8 mouse cellular contexts compared by ENCODE assay signal in the genomic region with DNA sequence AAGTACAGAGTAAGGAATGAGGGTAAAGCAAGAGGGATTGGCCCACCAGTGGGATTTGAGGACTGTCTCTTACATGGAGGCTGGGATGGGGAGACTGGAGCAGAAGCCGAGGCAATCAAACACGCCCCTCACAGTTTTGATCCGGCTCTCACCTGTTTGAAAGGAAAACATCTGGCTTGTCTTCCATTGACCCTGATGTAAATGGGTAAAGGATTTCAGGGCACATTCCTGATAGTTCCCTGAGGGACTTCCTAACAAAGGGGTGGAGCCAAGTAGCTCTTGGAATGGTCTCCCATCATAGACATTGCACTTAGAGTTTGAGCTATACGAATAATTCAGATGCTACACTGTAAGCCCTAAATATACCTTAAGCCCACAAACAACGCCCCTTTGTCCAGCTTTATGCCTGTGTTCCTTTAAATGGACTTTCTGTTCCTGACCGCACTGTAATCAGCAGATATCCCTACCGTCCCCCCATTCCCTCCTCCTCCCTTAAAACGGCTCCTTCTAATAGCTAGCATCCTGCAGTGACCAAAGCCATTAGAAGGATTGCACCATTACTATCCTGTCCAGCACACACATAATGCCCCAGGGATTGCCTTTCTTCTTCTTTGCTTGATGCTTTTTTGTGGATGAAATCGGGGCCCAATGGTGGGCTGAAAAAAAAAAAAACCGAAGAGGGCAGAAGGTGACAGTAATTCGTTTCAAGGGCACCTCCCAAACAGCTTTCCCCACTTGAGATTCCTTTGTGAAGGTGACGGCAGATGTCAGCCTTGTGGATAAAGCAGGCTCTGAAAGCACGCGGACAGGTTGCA. TPM values are rescaled to one million over a fixed set of nuclear protein-coding genes. Genes with fewer than 3 reads are reported as not detected.
A peak's percentile ranks its signal among the peaks of the same experiment; 100 is the strongest.
DNase-seq lines count a peak whose midpoint lies in the region; ATAC-seq and TF ChIP-seq lines count a peak whose summit lies in the region.

No protein-coding gene starts in this region.

- no peaks in the 10 kb centered on the region for H3K36me3 ChIP-seq in heart, adult 2 months (ENCODE audit: control insufficient read depth, insufficient read depth, low read length)
- no peaks in the 10 kb centered on the region for H3K36me3 ChIP-seq in thymus, adult 2 months (ENCODE audit: control insufficient read depth, insufficient read depth, low read length)
- no peaks in the 10 kb centered on the region for H3K36me3 ChIP-seq in limb, embryonic 11.5 days (ENCODE audit: control insufficient read depth, insufficient read depth, low read length)
- no peaks in the 10 kb centered on the region for H3K36me3 ChIP-seq in stomach, postnatal 0 days (ENCODE audit: control insufficient read depth, insufficient read depth, low read length)

- no peak for TF ChIP-seq EP300 in heart, adult 2 months (IDR thresholded peaks at IDR 0.05; ENCODE audit: insufficient read depth, low read depth, low read length)
- no peak for TF ChIP-seq EP300 in stomach, postnatal 0 days (optimal IDR thresholded peaks at IDR 0.05)

- H3K9ac ChIP-seq in heart, adult 2 months (ENCODE audit: low read depth, low read length), result no peak overlapping the region
- 0 out of 2 replicates have a peak overlapping the region, but pooled peaks have one; percentile 9 for H3K9ac ChIP-seq in limb, embryonic 11.5 days (ENCODE audit: low read length)
- 0 out of 2 replicates have a peak overlapping the region, but pooled peaks have one; percentile 38 for H3K9ac ChIP-seq in stomach, postnatal 0 days (ENCODE audit: low read length)

- H3K9me3 ChIP-seq in limb, embryonic 11.5 days (ENCODE audit: control insufficient read depth, low read length), result no peaks in the 10 kb centered on the region
- no peaks in the 10 kb centered on the region for H3K9me3 ChIP-seq in stomach, postnatal 0 days (ENCODE audit: control insufficient read depth, low read length)

- intact Hi-C loops in heart, adult 2 months (cut with DNase I), result loop anchor here (5.0 kb wide), 4 partner anchors 37 to 568 kb away; a partner anchor contains a TSS

- 43% methylated on average over 14 of the region's 14 CpGs for WGBS in heart, adult 2 months
- 72% methylated on average over 14 of the region's 14 CpGs for whole genome bisulfite sequencing in thymus, adult 2 months
- whole genome bisulfite sequencing in limb, embryonic 11.5 days, result 42% methylated on average over 14 of the region's 14 CpGs
- WGBS in stomach, postnatal 0 days, result 40% methylated on average over 14 of the region's 14 CpGs

- peaks cover 8% of the 10 kb centered on the region for H3K4me1 ChIP-seq in heart, adult 2 months (ENCODE audit: control insufficient read depth, insufficient read depth, low read length)
- peaks cover 54% of the 10 kb centered on the region for H3K4me1 ChIP-seq in thymus, adult 2 months (replicated peaks; ENCODE audit: control insufficient read depth, insufficient read depth, low read length)
- H3K4me1 ChIP-seq in limb, embryonic 11.5 days (ENCODE audit: control insufficient read depth, insufficient read depth, low read length), result no peaks in the 10 kb centered on the region; the same call in 1 of the 2 replicates
- 0 out of 2 replicates have a peak, but pooled peaks cover 2% of the 10 kb centered on the region for H3K4me1 ChIP-seq in stomach, postnatal 0 days (replicated peaks; ENCODE audit: control insufficient read depth, insufficient read depth)

- no peak overlapping the region for H3K4me2 ChIP-seq in limb, embryonic 11.5 days (ENCODE audit: low read depth, severe bottlenecking)
- 0 out of 2 replicates have a peak overlapping the region, but pooled peaks have one; percentile 8 for H3K4me2 ChIP-seq in stomach, postnatal 0 days (replicated peaks; ENCODE audit: low read depth)

- peak overlapping the region; percentile 7; the same call in 1 of the 2 replicates for H3K4me3 ChIP-seq in heart, adult 2 months
- peak overlapping the region; percentile 25 for H3K4me3 ChIP-seq in thymus, adult 2 months (ENCODE audit: control insufficient read depth, insufficient read depth, low read length)
- H3K4me3 ChIP-seq in limb, embryonic 11.5 days (ENCODE audit: low read depth, low read length), result no peak overlapping the region
- H3K4me3 ChIP-seq in stomach, postnatal 0 days (ENCODE audit: low read depth, low read length), result no peak overlapping the region

- no peaks in the 10 kb centered on the region for H3K27me3 ChIP-seq in heart, adult 2 months (ENCODE audit: control insufficient read depth, insufficient read depth, low read length)
- H3K27me3 ChIP-seq in thymus, adult 2 months (ENCODE audit: control insufficient read depth, insufficient read depth, low read length), result no peaks in the 10 kb centered on the region
- no peaks in the 10 kb centered on the region for H3K27me3 ChIP-seq in limb, embryonic 11.5 days (ENCODE audit: control insufficient read depth, insufficient read depth, low read length)
- no peaks in the 10 kb centered on the region for H3K27me3 ChIP-seq in stomach, postnatal 0 days (ENCODE audit: control insufficient read depth, insufficient read depth, low read length)

- no peaks in the 10 kb centered on the region for H3K79me2 ChIP-seq in heart, adult 2 months (replicated peaks; ENCODE audit: control insufficient read depth, insufficient read depth, low read length)

- ATAC-seq in limb, embryonic 11.5 days (ENCODE audit: insufficient number of reproducible peaks, low FRiP score, low TSS enrichment, low read depth), result no peak
- ATAC-seq in stomach, postnatal 0 days (ENCODE audit: low FRiP score, low TSS enrichment), result no peak
- ATAC-seq in CD4-positive, CD25-positive, alpha-beta regulatory T cell, adult 4 months, result no peak

- DNase-seq in heart, adult 2 months, result no peak
- DNase-seq in heart, adult 11 months, result no peak
- no peak for DNase-seq in thymus, adult 2 months
- no peak for DNase-seq in thymus, postnatal 4 days
- DNase-seq in limb, embryonic 11.5 days (ENCODE audit: low spot score), result no peak
- no peak for DNase-seq in stomach, postnatal 0 days (ENCODE audit: low spot score)
- DNase-seq in gastrocnemius, adult 18-20 months (ENCODE audit: low spot score), result no peak

- peak overlapping the region; percentile 44; the same call in 1 of the 2 replicates for H3K27ac ChIP-seq in heart, adult 2 months
- H3K27ac ChIP-seq in thymus, adult 2 months (ENCODE audit: control insufficient read depth, insufficient read depth, low read length), result peak overlapping the region; percentile 91
- H3K27ac ChIP-seq in limb, embryonic 11.5 days (replicated peaks; ENCODE audit: low read depth, low read length), result no peak overlapping the region
- peak overlapping the region; percentile 63; the same call in 1 of the 2 replicates for H3K27ac ChIP-seq in stomach, postnatal 0 days (replicated peaks)

- TF ChIP-seq POLR2A in heart, adult 2 months (IDR thresholded peaks at IDR 0.05; ENCODE audit: insufficient read depth, low read depth, low read length), result no peak
- TF ChIP-seq POLR2A in thymus, adult 2 months (IDR thresholded peaks at IDR 0.05; ENCODE audit: control insufficient read depth, extremely low read depth, insufficient read depth, low read length, poor library complexity), result no peak

- no peak for TF ChIP-seq CTCF in heart, adult 2 months (IDR thresholded peaks at IDR 0.05)
- no peak for TF ChIP-seq CTCF in thymus, adult 2 months (IDR thresholded peaks at IDR 0.05; ENCODE audit: borderline replicate concordance, control insufficient read depth, extremely low read depth, insufficient read depth, low read length, poor library complexity)
- no peak for TF ChIP-seq CTCF in stomach, postnatal 0 days (IDR thresholded peaks at IDR 0.05; ENCODE audit: low read depth)

RNA-seq across cellular contexts. Expression of a gene that starts 36.3 kb away (rescaled TPM):
- 10 to 100 TPM; 12.3 to 12.5 TPM for total RNA-seq in heart, adult 2 months (2021)
- polyA plus RNA-seq in heart, adult 2 months (2012; rRNA removed), result 6.7 and 10.9 TPM in 2 replicates
- 2.8 and 2.9 TPM in 2 replicates for polyA plus RNA-seq in thymus, adult 2 months (2012; rRNA removed)
- polyA plus RNA-seq in limb, embryonic 11.5 days (2014; fragmentation: Nextera tagmentation; extraction: Ambion mirVana), result 0.32 and 0.50 TPM in 2 replicates
- polyA plus RNA-seq in stomach, postnatal 0 days (2015; fragmentation: Nextera tagmentation; extraction: Ambion mirVana), result 3.4 and 4.1 TPM in 2 replicates
- total RNA-seq in gastrocnemius, adult 18-20 months (2021), result 10 to 100 TPM in 1 of 2 experiments, 1 to 10 TPM in 1; 9.5 to 15.6 TPM
- 1 to 10 TPM; 2.4 to 2.7 TPM for polyA plus RNA-seq in CD4-positive, CD25-positive, alpha-beta regulatory T cell, adult 4 months (2017; shearing (Covaris generic))

Comparison
In these comparisons a context has a peak if more than half of its experiments do, and no peak if none do; other contexts are left out.
1. H3K4me3 ChIP-seq: peak in heart, adult 2 months (single experiment) and thymus, adult 2 months (single experiment); none in limb, embryonic 11.5 days (single experiment) and stomach, postnatal 0 days (single experiment).